Mouse (Mus musculus) mouse trophoblast stem cell (cell line): Measurements from ENCODE around the gene Cuzd1.

ENCODE experiments used
- in situ Hi-C, 2 experiments: fragments of 300-500 bp; cut with MseI, MboI; formaldehyde crosslinking; loops; 2 replicates in 1 of 2; 3 replicates in 1 of 2; pipeline ENCODE4 v1.15.1; 2025

The Cuzd1 gene

DNA sequence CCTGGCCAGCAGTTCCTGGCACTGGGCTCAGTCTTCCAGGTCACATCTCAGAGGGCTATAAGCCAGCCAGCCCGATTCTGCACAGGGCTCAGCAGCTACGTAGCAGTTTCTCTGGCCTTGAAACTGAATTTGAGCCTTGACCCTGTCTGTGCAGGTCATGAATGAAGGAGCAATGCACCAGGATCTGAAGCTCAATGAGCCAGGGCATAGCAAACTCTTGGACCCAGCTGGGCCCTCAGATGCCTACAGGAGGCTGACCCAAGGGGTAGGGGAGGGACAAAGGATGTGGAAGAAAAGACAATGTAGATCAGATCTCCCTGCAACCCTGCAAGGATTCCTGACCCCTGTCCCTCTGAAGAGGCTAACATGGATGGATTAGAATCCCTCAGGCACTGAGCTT, at the start of gene Cuzd1:
TSS of gene Cuzd1 (minus strand) at position 101 of the 400 bp plus-strand sequence.
- in situ Hi-C loops: no loop called here

GRCm38 (mm10) chr7:131371470-131371860, 49.4 kb upstream of the Cuzd1 start:
- in situ Hi-C loops: no loop called here

DNA sequence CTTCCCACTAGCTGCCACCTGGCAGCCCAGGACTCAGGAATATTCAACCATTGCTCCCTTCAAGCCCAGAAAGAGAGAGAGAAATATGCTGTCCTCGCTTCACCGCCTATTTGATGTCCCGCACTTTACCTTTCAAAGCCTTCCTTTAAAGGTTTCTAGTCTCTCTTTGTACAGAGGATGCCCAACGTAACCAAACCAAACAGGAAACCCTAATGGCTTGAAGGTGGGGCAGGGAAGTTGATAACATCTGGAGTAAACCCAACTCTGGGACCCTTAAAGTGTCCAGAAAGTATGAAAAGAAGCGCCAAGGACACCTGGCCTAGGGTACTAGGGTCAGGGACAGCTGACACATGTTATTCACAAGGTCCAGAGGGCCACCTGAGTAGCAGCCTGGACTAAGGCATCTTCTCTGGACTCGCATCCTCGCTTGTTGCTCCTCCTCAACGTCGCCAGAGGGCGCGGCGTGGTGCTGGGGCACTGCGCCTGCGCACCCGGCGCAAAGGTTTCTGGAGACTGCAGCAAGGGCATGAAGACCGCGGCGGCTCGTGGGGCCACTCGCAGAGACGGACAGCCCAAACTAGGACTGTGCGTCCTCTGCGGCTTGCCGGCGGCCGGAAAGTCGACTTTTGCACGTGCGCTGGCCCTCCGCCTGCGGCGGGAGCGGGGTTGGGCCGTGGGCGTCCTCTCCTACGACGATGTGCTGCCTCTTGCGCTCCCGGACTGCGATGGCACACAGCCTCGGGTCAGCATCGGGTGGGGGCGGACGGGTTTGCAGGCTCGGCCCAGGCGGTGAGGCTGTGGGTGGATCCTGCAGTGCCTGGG, 48.8 kb upstream of the Cuzd1 start, which contains the start of gene Pstk:
TSS of gene Pstk (plus strand) at position 494 of the 822 bp plus-strand sequence.
- in situ Hi-C loops: no loop called here

- in situ Hi-C loops: no loop called here
Measured at GRCm38 (mm10) chr7:131364131-131364530, 42.0 kb upstream of the Cuzd1 start.

DNA sequence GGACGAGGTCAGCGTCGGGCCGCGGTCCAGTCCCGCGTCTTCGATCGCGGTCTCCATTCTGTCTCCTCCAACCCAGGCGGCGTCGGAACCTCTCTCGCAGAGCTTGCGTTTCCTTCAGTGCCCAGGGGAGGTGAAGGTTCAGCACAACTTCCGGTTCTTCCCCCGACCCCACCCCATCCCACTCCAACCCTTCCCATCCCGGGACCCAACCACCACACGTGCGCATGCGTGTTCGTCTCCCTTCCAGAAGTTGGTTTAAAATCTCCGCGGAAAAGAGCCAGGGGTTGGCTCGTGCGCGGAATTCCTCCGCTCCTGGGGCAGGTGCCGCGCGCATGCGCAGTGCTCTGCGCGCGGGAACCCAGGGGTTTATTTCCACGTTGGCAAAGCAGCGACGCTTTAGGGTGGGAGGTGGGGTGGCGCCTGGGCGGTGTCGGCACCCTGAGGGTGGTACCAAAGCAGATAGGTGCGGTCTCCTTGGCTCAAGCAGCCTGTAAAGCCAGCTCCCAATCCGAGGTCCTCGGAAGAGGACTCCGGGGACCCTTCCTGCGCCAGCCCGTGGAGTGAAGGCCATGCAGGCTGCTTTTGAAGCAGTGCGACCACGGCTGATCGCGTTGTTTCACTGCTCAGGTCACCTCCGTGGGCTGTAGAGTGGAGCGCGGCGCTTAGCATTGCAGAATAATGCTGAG, 40.7 kb upstream of the Cuzd1 start, which contains the start of gene 2310057M21Rik:
TSS of gene 2310057M21Rik (minus strand) at position 145 of the 686 bp plus-strand sequence.
- in situ Hi-C loops: no loop called here

- in situ Hi-C loops: no loop called here
Measured at GRCm38 (mm10) chr7:131362269-131362614, 40.1 kb upstream of the Cuzd1 start.

DNA sequence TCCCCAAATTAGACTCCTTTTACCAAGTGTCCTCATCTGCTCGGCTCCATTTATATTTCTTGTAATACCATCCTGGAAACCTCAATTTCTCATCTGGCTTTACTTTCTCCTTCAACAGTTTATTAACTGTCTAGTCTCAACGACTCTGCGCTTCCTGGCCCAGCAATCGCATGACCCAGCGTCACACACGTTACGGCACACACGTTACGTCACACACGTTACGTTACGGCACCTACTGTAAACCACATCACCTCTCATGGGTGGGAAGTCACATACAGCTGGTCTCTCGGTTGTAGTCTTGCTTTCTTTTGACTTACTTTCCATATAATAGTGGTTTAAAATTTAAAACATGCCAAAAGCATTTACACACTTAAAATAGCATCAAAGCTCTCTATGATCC, 34.0 kb upstream of the Cuzd1 start:
- in situ Hi-C loops: no loop called here

- in situ Hi-C loops: no loop called here
Measured at GRCm38 (mm10) chr7:131345856-131346541, 23.9 kb upstream of the Cuzd1 start.

- in situ Hi-C loops: no loop called here
Measured at GRCm38 (mm10) chr7:131337502-131338068, 15.5 kb upstream of the Cuzd1 start.

GRCm38 (mm10) chr7:131333564-131333963, 11.5 kb upstream of the Cuzd1 start, which contains the start of gene Fam24a:
TSS of gene Fam24a (plus strand) at chr7:131333864.
- in situ Hi-C loops: no loop called here

DNA sequence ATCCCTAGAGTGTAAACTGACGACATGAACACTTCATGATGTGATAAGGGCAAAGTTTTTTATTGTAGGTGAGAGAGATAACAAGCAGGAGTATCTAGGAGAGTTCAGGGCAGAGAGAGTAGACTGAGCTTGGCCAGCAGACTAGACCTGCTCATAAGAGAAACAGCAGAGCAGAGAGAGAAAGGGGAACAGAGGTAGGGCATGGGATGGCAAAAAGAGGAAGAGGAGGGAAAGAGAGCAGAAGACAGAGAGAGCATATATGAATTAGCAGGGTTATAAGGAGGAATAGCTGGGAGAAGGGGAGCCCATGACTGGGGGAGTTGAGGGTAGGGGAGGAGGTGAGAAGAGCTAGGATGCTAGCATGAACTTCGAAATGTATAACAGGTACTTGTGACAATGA, 9.6 kb upstream of the Cuzd1 start:
- in situ Hi-C loops: no loop called here

- in situ Hi-C loops: no loop called here
Measured at GRCm38 (mm10) chr7:131329416-131329815, 7.3 kb upstream of the Cuzd1 start, which contains the start of gene Fam24b. TSS of gene Fam24b (minus strand) at chr7:131329516.

DNA sequence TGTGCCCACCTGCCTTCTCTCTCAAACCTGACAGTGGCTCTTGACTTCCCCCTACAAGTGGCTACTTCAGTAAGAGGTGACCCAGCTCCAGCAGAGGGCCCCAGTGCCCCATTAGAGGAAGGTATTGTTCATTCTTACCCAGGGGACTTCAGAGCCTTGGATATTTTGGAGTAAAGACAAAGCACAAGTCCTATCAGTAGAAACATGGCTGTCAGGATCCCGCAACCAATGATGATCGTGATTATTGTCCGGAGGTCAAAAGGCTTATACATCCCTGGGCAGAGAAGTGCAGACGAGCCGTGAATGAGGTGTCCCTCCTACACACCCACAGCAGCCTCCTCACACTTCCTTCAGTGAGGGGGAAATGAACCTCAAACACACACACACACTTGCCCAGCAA, 5.0 kb upstream of the Cuzd1 start:
- in situ Hi-C loops: no loop called here

- in situ Hi-C loops: no loop called here
Measured at GRCm38 (mm10) chr7:131318340-131318739, 3.8 kb downstream of the Cuzd1 start.

DNA sequence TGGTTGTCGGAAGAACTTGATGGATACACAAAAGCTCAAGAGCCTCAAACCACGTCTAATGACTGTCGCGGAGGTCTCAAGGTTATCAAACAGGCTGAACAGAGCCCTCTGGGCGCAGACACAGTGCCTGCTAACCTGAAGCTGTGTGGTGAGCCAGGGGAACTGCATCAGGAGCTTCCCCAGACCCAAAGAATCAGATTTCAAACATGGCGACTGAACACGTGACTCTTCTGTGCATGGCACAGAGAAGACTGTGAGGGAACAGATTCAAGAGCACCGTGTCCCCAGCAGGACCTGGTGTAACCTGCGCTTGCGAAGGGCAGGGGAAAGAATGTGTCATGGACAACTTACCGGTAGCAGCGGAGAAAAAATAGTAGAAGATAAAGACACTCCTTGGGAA, 4.5 kb downstream of the Cuzd1 start:
- in situ Hi-C loops: no loop called here

DNA sequence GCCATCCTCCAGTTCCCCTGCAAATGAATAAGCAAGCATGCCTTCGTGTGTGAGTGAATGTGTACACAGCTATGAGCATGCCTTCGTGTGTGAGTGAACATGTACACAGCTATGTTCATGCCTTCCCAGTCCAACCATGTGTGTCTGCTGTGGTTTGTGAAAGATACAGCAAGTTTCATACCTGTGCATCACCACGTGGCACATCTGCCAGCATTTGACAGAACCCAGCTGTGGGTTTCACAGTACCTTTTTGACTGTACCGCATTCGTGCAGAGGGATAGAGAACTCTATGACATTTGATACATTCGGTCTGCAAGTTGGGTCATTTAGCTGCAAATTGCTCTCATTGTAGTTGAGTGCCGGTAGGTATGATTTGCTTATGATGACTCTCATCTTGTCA, 7.6 kb downstream of the Cuzd1 start:
- in situ Hi-C loops: no loop called here

DNA sequence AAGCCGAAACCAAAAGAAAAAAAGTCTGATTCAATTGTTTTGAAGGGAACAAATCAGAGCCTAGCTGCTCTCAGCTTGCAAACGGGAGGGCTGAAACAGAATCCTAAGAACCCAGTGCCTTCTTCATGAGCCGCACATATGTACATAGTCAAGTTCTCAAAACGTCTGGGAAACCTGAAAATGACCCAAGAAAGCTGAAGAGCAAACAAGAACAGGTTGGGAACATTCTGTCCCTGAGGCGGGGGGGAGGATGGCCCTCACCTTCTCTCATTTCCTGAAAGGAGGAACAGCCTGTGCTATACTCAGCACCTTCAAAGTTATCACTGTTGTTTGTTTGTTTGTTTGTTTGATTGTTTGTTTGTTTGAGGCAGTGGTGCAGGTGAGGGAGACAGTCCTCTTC, 15.4 kb downstream of the Cuzd1 start:
- in situ Hi-C loops: no loop called here

DNA sequence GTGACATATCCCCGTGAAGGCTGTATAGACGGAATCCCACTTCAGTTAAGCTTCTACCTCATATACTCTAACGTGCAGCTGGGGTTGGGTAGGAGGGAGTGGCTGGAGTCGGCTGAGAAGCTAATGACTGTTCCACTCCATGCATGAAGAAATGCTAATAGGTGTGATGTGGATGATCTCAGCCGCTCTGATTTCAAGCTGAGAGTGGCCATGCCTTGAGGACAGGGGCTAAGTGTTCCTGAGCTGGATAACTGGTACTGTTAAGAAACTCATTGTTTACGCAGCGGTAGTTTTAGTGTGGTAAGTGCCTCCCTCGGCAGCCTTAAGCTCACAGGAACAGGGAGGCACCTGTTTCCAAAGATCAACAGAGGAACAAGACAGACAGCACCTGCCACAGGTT, 18.8 kb downstream of the Cuzd1 start:
- in situ Hi-C loops: no loop called here

DNA sequence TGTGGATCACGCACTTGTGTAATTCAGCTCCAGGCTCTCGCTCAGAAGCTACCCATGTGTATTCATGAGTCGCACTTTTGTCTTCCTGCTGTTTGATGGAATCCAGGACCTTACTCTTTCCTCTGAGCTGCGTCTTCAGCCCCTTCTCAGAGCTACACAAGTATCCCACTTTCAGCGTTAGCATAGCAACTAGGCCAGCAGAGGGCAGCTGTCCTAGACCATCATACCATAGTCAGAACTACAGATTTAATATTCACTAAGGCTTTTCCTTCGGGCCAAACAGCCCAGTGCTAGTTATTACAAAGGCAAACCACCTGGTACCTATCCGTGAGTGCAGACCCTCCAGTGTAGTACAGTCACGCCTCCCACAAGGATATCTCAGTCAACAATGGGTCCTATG, 24.9 kb downstream of the Cuzd1 start:
- in situ Hi-C loops: no loop called here

DNA sequence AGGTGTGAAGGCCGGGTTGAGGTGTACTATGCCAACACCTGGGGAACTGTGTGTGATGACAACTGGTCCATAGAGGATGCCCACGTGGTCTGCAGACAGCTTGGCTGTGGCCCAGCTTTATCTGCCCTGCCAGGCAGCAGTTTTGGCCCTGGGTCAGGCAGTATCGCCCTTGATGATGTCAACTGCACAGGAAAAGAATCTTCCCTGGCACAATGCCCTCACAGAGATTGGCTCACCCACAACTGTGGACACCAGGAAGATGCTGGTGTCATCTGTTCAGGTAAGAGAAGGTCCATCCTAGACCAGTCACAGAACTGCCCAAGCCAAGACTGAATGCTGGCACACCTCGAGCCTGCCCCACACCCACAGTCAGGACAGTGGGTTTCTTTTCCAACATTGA, 56.2 kb downstream of the Cuzd1 start:
- in situ Hi-C loops: no loop called here

GRCm38 (mm10) chr7:131264251-131264650, 57.8 kb downstream of the Cuzd1 start:
- in situ Hi-C loops: no loop called here

DNA sequence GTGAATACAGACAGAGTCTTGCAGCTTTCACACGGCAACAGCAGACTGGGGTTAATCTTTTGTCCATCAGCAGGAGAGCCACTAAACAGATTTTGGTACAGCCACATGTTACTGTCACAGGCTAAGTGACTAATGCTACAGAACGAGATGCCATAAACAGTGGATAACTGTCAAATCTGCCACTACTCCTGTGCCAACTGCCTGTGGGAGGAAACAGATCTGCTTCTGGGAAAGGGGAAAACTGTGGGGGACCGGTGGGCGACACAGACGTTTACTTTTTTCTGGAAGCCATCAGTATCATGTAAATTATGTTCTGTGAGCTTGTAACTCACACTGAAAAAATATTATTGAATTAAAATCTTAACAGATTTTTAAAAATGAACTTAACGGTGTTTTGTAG, 61.1 kb downstream of the Cuzd1 start:
- in situ Hi-C loops: no loop called here
